Mouse (Mus musculus): Measurements from ENCODE around the gene Mrpl58. TPM values are rescaled to one million over a fixed set of nuclear protein-coding genes. Genes with fewer than 3 reads are reported as not detected.

Mrpl58 gene
- polyA plus RNA-seq, 1 experiment from 2014 or later, result 206 TPM

DNA sequence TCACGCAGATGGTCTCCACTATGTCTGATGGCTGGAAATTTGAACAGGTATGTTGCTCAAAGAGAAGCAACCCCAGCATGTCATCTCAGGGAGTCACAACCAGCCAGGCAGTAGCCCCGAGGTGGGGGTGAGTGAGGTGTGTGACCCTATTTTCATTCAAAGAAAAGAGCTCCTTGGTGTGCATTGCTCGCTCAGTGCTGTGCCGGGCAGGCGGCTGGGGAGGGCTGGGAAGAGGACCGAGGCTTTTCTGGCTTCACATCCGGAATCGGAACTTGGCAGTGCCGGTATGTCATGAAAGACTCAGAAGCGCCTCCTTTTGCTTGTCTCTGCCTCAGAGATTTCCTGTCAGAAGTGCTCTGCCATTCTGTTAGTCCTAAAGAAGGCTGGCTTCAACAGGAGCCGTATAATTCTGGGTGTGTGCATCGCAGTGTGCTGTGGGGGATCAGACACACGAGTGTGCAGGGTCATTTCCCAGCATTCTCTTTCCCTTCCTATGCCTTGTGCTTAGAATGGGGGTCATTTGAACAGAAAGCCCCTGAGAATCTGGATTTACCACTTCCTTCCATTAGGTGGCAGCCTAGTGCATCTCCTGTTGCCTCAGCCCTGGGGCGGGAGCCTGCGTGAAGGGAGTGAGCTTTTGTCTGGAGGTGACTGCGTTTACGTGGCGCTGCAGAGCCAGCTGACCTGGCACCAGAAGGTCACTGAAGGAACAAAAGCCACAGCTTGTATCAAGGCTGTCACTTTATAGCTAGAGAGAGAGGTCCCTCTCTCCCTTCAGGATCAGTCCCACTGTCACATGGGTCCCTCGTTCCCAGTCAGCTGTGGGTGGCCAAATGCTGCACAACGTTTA is 24.2 kb downstream of the Mrpl58 start:
- Histone ChIP-seq H3K9me3 (ENCODE audit: control insufficient read depth, low read depth, low read length) (no peaks in the 10 kb centered on the region), H3K27me3 (ENCODE audit: control insufficient read depth, insufficient read depth, low read length) (no peaks in the 10 kb centered on the region), H3K9ac (replicated peaks; ENCODE audit: low read depth, low read length) (no peak overlapping the region), H3K27ac (ENCODE audit: low read length) (no peak overlapping the region), H3K4me1 (ENCODE audit: control insufficient read depth, insufficient read depth, low read length) (no peaks in the 10 kb centered on the region), H3K36me3 (ENCODE audit: control insufficient read depth, insufficient read depth, low read length) (peaks cover 58% of the 10 kb centered on the region), H3K4me3 (ENCODE audit: low read depth, low read length) (no peak overlapping the region), H3K4me2 (replicated peaks; ENCODE audit: low read depth, low read length) (no peak overlapping the region)
- no peak for ATAC-seq (ENCODE audit: insufficient number of reproducible peaks, insufficient read depth, low FRiP score, low read depth)
- WGBS, result 43% methylated on average over 20 of the region's 20 CpGs

DNA sequence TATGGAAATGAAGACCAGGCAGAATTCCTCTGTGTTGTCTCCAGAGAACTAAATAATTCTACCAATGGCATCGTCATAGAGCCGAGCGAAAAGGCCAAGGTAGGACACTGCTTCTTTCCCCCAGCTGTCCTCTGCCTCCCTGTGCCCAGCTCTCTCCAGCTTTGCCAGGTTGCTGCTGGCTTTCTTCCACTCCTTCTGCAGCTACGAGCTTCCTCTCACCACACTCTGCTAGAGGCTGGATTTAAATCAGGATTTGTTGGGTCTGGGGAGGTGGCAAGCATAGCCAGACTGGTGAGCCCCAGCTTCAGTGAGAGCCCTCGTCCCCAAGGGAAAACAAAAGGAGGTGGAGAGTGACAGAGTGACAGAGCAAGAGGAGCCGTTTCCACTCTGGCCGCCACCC is 25.8 kb downstream of the Mrpl58 start:
- Histone ChIP-seq H3K4me3 (ENCODE audit: low read depth, low read length) (no peak overlapping the region), H3K9ac (replicated peaks; ENCODE audit: low read depth, low read length) (no peak overlapping the region), H3K4me2 (replicated peaks; ENCODE audit: low read depth, low read length) (no peak overlapping the region), H3K36me3 (ENCODE audit: control insufficient read depth, insufficient read depth, low read length) (peaks cover 56% of the 10 kb centered on the region), H3K4me1 (ENCODE audit: control insufficient read depth, insufficient read depth, low read length) (no peaks in the 10 kb centered on the region), H3K27ac (ENCODE audit: low read length) (no peak overlapping the region), H3K27me3 (ENCODE audit: control insufficient read depth, insufficient read depth, low read length) (no peaks in the 10 kb centered on the region), H3K9me3 (ENCODE audit: control insufficient read depth, low read depth, low read length) (no peaks in the 10 kb centered on the region)
- 88% methylated on average over 7 of the region's 7 CpGs for WGBS
- ATAC-seq (ENCODE audit: insufficient number of reproducible peaks, insufficient read depth, low FRiP score, low read depth), result no peak

DNA sequence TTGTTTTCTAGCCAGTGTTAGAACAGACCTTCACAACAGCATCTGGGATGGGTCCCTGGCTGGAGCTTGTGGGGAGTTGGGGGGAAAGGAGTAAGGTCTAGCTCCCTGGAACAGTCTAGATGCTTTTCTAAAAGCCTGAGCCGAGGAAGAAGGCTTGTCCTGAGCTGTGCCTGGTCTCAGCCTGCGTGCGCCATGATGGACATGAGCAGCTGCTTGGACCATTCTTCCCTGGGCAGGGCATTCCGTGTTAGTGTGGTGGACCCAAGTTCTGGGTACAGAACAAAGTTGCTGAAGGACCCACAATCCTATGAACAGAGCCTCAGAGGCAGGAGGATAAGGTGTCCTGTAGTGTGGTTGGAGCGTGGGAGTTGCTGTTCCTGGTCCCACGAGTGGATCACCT is 27.0 kb downstream of the Mrpl58 start:
- ATAC-seq (ENCODE audit: insufficient number of reproducible peaks, insufficient read depth, low FRiP score, low read depth), result no peak
- no peaks in the 10 kb centered on the region for H3K27me3 ChIP-seq (ENCODE audit: control insufficient read depth, insufficient read depth, low read length)
- no peak overlapping the region for H3K9ac ChIP-seq (replicated peaks; ENCODE audit: low read depth, low read length)
- no peak overlapping the region for H3K4me3 ChIP-seq (ENCODE audit: low read depth, low read length)
- peaks cover 51% of the 10 kb centered on the region for H3K36me3 ChIP-seq (ENCODE audit: control insufficient read depth, insufficient read depth, low read length)
- H3K4me2 ChIP-seq (replicated peaks; ENCODE audit: low read depth, low read length), result no peak overlapping the region
- H3K9me3 ChIP-seq (ENCODE audit: control insufficient read depth, low read depth, low read length), result no peaks in the 10 kb centered on the region
- H3K27ac ChIP-seq (ENCODE audit: low read length), result no peak overlapping the region
- peaks cover 4% of the 10 kb centered on the region for H3K4me1 ChIP-seq (ENCODE audit: control insufficient read depth, insufficient read depth, low read length)
- WGBS, result 94% methylated on average over 6 of the region's 6 CpGs

DNA sequence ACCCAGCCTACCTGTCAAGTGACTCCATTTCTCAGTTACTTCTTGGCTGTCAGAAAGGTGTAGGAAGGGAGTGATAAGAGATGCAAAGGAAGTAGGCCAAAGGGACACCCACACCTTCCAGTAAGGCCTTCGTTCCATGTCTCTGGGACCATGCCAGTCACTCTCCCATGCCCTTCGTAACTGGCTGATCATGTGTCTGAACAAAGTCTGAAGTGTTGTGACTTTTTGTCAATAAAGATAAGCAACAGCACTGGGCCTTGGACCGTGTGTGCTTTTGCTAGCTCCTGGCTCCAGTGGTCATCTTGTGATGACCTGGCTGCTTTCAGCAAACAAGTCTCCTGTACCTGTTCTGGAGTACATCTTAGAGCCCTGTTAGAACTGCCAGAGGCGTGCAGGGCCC is 29.3 kb downstream of the Mrpl58 start:
- Histone ChIP-seq H3K9me3 (ENCODE audit: control insufficient read depth, low read depth, low read length) (no peaks in the 10 kb centered on the region), H3K4me2 (replicated peaks; ENCODE audit: low read depth, low read length) (no peak overlapping the region), H3K27ac (ENCODE audit: low read length) (no peak overlapping the region), H3K4me3 (ENCODE audit: low read depth, low read length) (no peak overlapping the region), H3K4me1 (ENCODE audit: control insufficient read depth, insufficient read depth, low read length) (peaks cover 10% of the 10 kb centered on the region), H3K27me3 (ENCODE audit: control insufficient read depth, insufficient read depth, low read length) (no peaks in the 10 kb centered on the region), H3K36me3 (ENCODE audit: control insufficient read depth, insufficient read depth, low read length) (peaks cover 37% of the 10 kb centered on the region), H3K9ac (replicated peaks; ENCODE audit: low read depth, low read length) (no peak overlapping the region)
- 61% methylated on average over 4 of the region's 4 CpGs for WGBS
- no peak for ATAC-seq (ENCODE audit: insufficient number of reproducible peaks, insufficient read depth, low FRiP score, low read depth)

DNA sequence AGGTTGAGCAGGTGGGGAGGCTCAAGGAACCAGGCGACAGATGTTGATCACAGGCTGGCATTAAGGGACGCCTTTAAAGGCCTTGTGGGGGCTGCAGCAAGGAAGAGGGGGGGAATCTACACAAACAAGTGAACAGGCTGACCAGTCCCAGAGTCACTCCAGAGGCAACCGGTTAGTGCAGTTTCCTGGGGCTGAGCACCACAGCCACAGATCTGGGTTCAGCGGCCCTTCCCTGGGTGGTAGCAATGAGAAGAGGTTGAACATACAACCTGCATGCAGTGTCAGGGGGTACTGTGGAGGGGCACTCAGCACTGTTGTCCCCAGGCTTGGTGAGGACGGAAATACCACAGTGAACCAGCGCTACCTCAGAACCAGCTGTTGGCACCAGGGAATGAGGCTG is 29.8 kb downstream of the Mrpl58 start:
- Histone ChIP-seq H3K4me1 (ENCODE audit: control insufficient read depth, insufficient read depth, low read length) (peaks cover 10% of the 10 kb centered on the region), H3K4me3 (ENCODE audit: low read depth, low read length) (no peak overlapping the region), H3K9ac (replicated peaks; ENCODE audit: low read depth, low read length) (no peak overlapping the region), H3K27ac (ENCODE audit: low read length) (no peak overlapping the region), H3K9me3 (ENCODE audit: control insufficient read depth, low read depth, low read length) (no peaks in the 10 kb centered on the region), H3K4me2 (replicated peaks; ENCODE audit: low read depth, low read length) (no peak overlapping the region), H3K36me3 (ENCODE audit: control insufficient read depth, insufficient read depth, low read length) (peaks cover 37% of the 10 kb centered on the region), H3K27me3 (ENCODE audit: control insufficient read depth, insufficient read depth, low read length) (no peaks in the 10 kb centered on the region)
- ATAC-seq (ENCODE audit: insufficient number of reproducible peaks, insufficient read depth, low FRiP score, low read depth), result no peak
- WGBS, result 61% methylated on average over 6 of the region's 6 CpGs

GRCm38 (mm10) chr11:115435596-115436337 is 32.2 kb downstream of the Mrpl58 start:
- no peak; the same call in 1 of the 2 replicates for ATAC-seq (ENCODE audit: insufficient number of reproducible peaks, insufficient read depth, low FRiP score, low read depth)
- H3K9me3 ChIP-seq (ENCODE audit: control insufficient read depth, low read depth, low read length), result no peaks in the 10 kb centered on the region
- H3K36me3 ChIP-seq (ENCODE audit: control insufficient read depth, insufficient read depth, low read length), result peaks cover 16% of the 10 kb centered on the region
- 4% methylated on average over 31 of the region's 31 CpGs for WGBS
- H3K27me3 ChIP-seq (ENCODE audit: control insufficient read depth, insufficient read depth, low read length), result no peaks in the 10 kb centered on the region
- peak overlapping the region; percentile 55 for H3K4me2 ChIP-seq (replicated peaks; ENCODE audit: low read depth, low read length)
- H3K4me1 ChIP-seq (ENCODE audit: control insufficient read depth, insufficient read depth, low read length), result peaks cover 10% of the 10 kb centered on the region
- no peak overlapping the region for H3K9ac ChIP-seq (replicated peaks; ENCODE audit: low read depth, low read length)
- no peak overlapping the region for H3K27ac ChIP-seq (ENCODE audit: low read length)
- peak overlapping the region; percentile 20 for H3K4me3 ChIP-seq (ENCODE audit: low read depth, low read length)

DNA sequence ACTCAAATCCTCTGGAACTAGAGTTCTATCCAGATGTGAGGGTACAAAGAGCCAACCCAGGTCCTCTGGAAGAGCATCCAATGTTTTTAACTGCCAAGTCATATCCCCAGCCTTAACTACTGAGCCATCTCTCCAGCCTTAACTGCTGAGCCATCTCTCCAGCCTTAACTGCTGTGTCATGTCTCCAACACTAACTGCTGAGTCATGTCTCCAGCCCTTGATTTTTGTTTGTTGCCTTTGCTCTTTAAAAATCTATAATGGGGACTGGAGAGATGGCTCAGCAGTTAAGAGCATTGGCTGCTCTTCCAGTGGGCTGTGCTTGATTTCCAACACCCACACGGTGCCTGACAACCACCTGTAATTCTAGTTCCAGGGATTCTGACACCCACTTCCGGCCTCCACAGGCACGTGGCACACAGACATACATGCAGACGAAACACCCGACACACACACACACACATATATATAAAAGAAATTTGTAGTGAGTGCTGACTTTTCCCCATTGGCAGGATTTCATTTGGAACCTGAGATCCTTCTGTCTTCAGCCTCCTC is 34.1 kb downstream of the Mrpl58 start:
- no peak overlapping the region for H3K27ac ChIP-seq (ENCODE audit: low read length)
- H3K4me1 ChIP-seq (ENCODE audit: control insufficient read depth, insufficient read depth, low read length), result peaks cover 10% of the 10 kb centered on the region
- H3K36me3 ChIP-seq (ENCODE audit: control insufficient read depth, insufficient read depth, low read length), result no peaks in the 10 kb centered on the region
- no peaks in the 10 kb centered on the region for H3K27me3 ChIP-seq (ENCODE audit: control insufficient read depth, insufficient read depth, low read length)
- no peak overlapping the region for H3K9ac ChIP-seq (replicated peaks; ENCODE audit: low read depth, low read length)
- H3K4me3 ChIP-seq (ENCODE audit: low read depth, low read length), result no peak overlapping the region
- 77% methylated on average over 5 of the region's 5 CpGs for WGBS
- no peak overlapping the region for H3K4me2 ChIP-seq (replicated peaks; ENCODE audit: low read depth, low read length)
- H3K9me3 ChIP-seq (ENCODE audit: control insufficient read depth, low read depth, low read length), result no peaks in the 10 kb centered on the region
- ATAC-seq (ENCODE audit: insufficient number of reproducible peaks, insufficient read depth, low FRiP score, low read depth), result no peak

DNA sequence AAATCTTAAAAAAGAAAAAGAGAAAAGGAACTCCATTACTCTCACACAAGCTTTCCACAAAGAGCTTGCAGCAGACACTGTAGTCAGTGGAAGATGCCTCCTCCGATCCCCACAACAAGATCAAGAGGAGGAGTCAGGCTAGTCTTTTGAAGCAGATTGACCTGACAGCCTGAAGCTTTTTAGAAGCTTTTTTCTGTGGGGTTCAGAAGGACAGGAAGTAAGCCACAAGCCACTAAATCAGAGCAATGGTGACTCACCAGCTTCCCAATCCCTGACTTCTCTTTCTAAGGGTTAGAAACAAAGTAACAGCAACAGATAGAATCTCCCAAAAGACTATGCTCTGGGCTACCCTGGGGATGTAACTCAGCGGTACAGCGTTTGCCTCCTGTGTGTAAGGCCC is 35.8 kb downstream of the Mrpl58 start:
- Histone ChIP-seq H3K9ac (replicated peaks; ENCODE audit: low read depth, low read length) (no peak overlapping the region), H3K36me3 (ENCODE audit: control insufficient read depth, insufficient read depth, low read length) (no peaks in the 10 kb centered on the region), H3K27ac (ENCODE audit: low read length) (no peak overlapping the region), H3K4me3 (ENCODE audit: low read depth, low read length) (no peak overlapping the region), H3K27me3 (ENCODE audit: control insufficient read depth, insufficient read depth, low read length) (no peaks in the 10 kb centered on the region), H3K4me2 (replicated peaks; ENCODE audit: low read depth, low read length) (no peak overlapping the region), H3K4me1 (ENCODE audit: control insufficient read depth, insufficient read depth, low read length) (peaks cover 10% of the 10 kb centered on the region), H3K9me3 (ENCODE audit: control insufficient read depth, low read depth, low read length) (no peaks in the 10 kb centered on the region)
- no peak for ATAC-seq (ENCODE audit: insufficient number of reproducible peaks, insufficient read depth, low FRiP score, low read depth)
- 90% methylated on average over 3 of the region's 3 CpGs for WGBS
